In the genomic region with DNA sequence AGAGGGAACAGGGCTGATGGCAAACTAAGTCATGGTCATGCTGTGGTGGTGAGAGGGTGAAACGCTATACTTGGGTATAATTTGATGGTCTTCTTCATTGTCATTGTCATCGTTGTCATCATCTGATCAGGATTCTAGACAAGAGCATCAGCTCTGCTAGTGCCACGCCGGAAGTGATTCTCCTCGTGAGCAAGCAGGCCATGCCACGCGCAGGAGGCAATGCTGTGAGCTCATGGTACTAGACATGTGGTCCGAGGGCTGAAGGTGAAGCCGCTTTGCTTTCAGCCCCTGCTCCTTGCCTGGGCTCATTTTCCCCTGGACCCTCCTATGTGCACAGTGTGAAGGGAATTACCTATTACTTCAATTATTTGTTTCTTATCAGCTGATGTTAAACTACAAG, we compare ENCODE assay signal across 42 mouse cellular contexts. TPM values are rescaled to one million over a fixed set of nuclear protein-coding genes. Genes with fewer than 3 reads are reported as not detected.
"Had no signal": no experiment of that assay in that cellular context is flagged by ENCODE, and none has a peak within 500 bp of the region (broad histone marks: within the 10 kb centered on the region; RNA-seq: fewer than 3 reads in every experiment).

No protein-coding gene starts in this region.

- H3K36me3 ChIP-seq: heart, embryonic 12.5 days; heart, embryonic 13.5 days; heart, embryonic 15.5 days; hindbrain, embryonic 10.5 days; hindbrain, embryonic 12.5 days; hindbrain, embryonic 13.5 days; hindbrain, embryonic 15.5 days; intestine, embryonic 15.5 days; kidney, embryonic 15.5 days had no signal

- H3K4me3 ChIP-seq: heart, embryonic 12.5 days; heart, embryonic 13.5 days; heart, embryonic 15.5 days; hindbrain, embryonic 12.5 days; hindbrain, embryonic 13.5 days; hindbrain, embryonic 15.5 days; intestine, embryonic 15.5 days; kidney, embryonic 15.5 days; layer of hippocampus, adult 2 months; left cerebral cortex, adult 2 months had no signal

- DNase-seq: heart, postnatal 14 days; heart, postnatal 4 days; kidney, adult 11 months; kidney, adult 18-20 months; kidney, adult 2 months; kidney, adult 8-10 months; kidney, adult 9 months; kidney, postnatal 10 days; kidney, postnatal 14 days; kidney, postnatal 25 days; kidney, postnatal 36 days; kidney, postnatal 4 days; layer of hippocampus, adult 9-11 months; layer of hippocampus, postnatal 36 days had no signal

- H3K9me3 ChIP-seq: heart, embryonic 12.5 days; heart, embryonic 13.5 days; heart, embryonic 15.5 days; hindbrain, embryonic 10.5 days; hindbrain, embryonic 12.5 days; hindbrain, embryonic 13.5 days; hindbrain, embryonic 15.5 days; intestine, embryonic 15.5 days; kidney, embryonic 15.5 days had no signal

- H3K9ac ChIP-seq: heart, embryonic 12.5 days; heart, embryonic 13.5 days; heart, embryonic 15.5 days; hindbrain, embryonic 12.5 days; hindbrain, embryonic 13.5 days; hindbrain, embryonic 14.5 days; hindbrain, embryonic 15.5 days; intestine, embryonic 15.5 days; kidney, embryonic 15.5 days had no signal

- H3K27ac ChIP-seq: heart, embryonic 13.5 days; heart, embryonic 15.5 days; hindbrain, embryonic 12.5 days; hindbrain, embryonic 13.5 days; hindbrain, embryonic 14.5 days; hindbrain, embryonic 15.5 days; hindbrain, postnatal 0 days; intestine, embryonic 15.5 days; kidney, embryonic 15.5 days; kidney, postnatal 0 days; layer of hippocampus, adult 2 months; left cerebral cortex, adult 2 months had no signal

- H3K4me2 ChIP-seq: heart, embryonic 11.5 days; heart, embryonic 12.5 days; heart, embryonic 13.5 days; heart, embryonic 15.5 days; hindbrain, embryonic 12.5 days; hindbrain, embryonic 13.5 days; hindbrain, embryonic 14.5 days; hindbrain, embryonic 15.5 days; intestine, embryonic 15.5 days had no signal

- ATAC-seq: hindbrain, embryonic 16.5 days; hindbrain, postnatal 0 days; inflammation-experienced regulatory T-cells, adult 6 months; intestine, embryonic 15.5 days; intestine, embryonic 16.5 days; intestine, postnatal 0 days had no signal

RNA-seq across cellular contexts. Expression of a gene that starts 32.3 kb away (rescaled TPM):
- total RNA-seq: heart, postnatal 14 days; heart, postnatal 25 days; heart, postnatal 4 days; hematopoietic stem cell, adult 5-6 weeks had no signal
- polyA plus RNA-seq: heart, embryonic 11.5 days; heart, embryonic 12.5 days; heart, embryonic 13.5 days; heart, embryonic 14.5 days; heart, embryonic 15.5 days; heart, embryonic 16.5 days; heart, postnatal 0 days; inflammation-experienced regulatory T-cells, adult 6 months; intestine, embryonic 14.5 days; intestine, embryonic 15.5 days; intestine, embryonic 16.5 days; intestine, postnatal 0 days; kidney, adult 2 months; kidney, embryonic 14.5 days; kidney, embryonic 15.5 days; kidney, embryonic 16.5 days; kidney, postnatal 0 days; large intestine, adult 2 months had no signal
